Mouse (Mus musculus): Measurements from ENCODE around the gene Lrrc26. TPM values are rescaled to one million over a fixed set of nuclear protein-coding genes. Genes with fewer than 3 reads are reported as not detected.

Lrrc26 gene
- total and polyA plus RNA-seq, 2 experiments, result 0.07 TPM; not detected in 1

DNA sequence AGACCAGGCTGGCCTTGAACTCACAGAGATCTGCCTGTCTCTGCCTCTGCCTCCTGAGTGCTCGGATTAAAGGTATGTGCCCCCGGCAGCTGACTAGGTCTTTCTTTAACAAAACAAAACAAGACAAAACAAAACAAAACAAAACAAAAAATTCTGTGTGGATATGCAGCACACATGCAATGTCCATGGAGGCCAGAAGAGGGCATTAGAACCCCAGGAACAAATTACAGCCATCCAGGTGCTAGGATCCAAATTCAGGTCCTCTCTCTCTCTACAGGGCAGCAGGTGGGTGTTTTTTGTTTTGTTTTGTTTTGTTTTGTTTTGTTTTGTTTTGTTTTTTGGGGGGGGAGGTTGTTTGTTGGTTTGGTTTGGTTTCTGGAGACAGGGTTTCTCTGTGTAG, 30.8 kb upstream of the Lrrc26 start:
- Histone ChIP-seq H3K4me1 (ENCODE audit: control insufficient read depth, insufficient read depth, low read length) (peaks cover 14% of the 10 kb centered on the region), H3K27ac (replicated peaks; ENCODE audit: insufficient read depth, low read depth, low read length) (no peak overlapping the region), H3K4me3 (ENCODE audit: insufficient read depth, low read depth, low read length) (no peak overlapping the region), H3K9ac (ENCODE audit: low read depth, low read length) (no peak overlapping the region), H3K36me3 (ENCODE audit: control insufficient read depth, insufficient read depth, low read length) (no peaks in the 10 kb centered on the region), H3K27me3 (ENCODE audit: control insufficient read depth, insufficient read depth, low read length) (no peaks in the 10 kb centered on the region), H3K79me2 (ENCODE audit: control insufficient read depth, insufficient read depth, low read length) (peaks cover 11% of the 10 kb centered on the region; the same call in 1 of the 2 replicates)
- no peak for TF ChIP-seq POLR2A (IDR thresholded peaks at IDR 0.05; ENCODE audit: extremely low read depth, insufficient read depth, low read length)
- peak; percentile 39 for TF ChIP-seq CTCF (IDR thresholded peaks at IDR 0.05; ENCODE audit: low read depth, low read length)
- WGBS, result 76% methylated on average over 2 of the region's 2 CpGs
- no peak for DNase-seq (ENCODE audit: extremely low read depth, low read depth, low spot score)

DNA sequence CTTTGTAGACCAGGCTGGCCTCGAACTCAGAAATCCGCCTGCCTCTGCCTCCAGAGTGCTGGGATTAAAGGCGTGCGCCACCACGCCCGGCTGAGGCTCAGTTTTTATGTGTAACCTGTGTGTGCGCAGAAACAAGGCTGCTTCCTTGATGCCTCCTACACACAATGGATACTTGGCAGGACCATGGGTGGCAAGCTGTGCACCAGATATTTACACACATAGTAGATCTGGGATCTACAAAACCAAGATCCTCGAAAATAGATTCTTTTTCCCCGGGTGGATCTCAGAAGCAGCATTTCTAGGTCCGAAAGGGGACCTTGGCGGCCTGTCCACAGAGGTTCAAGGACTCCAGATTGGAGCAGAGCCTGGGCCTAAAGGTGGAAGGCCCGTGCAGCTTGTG, 27.8 kb upstream of the Lrrc26 start:
- H3K27ac ChIP-seq (replicated peaks; ENCODE audit: insufficient read depth, low read depth, low read length), result peak overlapping the region; percentile 49
- peak overlapping the region; percentile 63 for H3K9ac ChIP-seq (ENCODE audit: low read depth, low read length)
- peaks cover 15% of the 10 kb centered on the region for H3K4me1 ChIP-seq (ENCODE audit: control insufficient read depth, insufficient read depth, low read length)
- DNase-seq (ENCODE audit: extremely low read depth, low read depth, low spot score), result no peak
- no peak for TF ChIP-seq CTCF (IDR thresholded peaks at IDR 0.05; ENCODE audit: low read depth, low read length)
- no peak for TF ChIP-seq POLR2A (IDR thresholded peaks at IDR 0.05; ENCODE audit: extremely low read depth, insufficient read depth, low read length)
- H3K36me3 ChIP-seq (ENCODE audit: control insufficient read depth, insufficient read depth, low read length), result no peaks in the 10 kb centered on the region
- peaks cover 9% of the 10 kb centered on the region; the same call in 1 of the 2 replicates for H3K79me2 ChIP-seq (ENCODE audit: control insufficient read depth, insufficient read depth, low read length)
- no peaks in the 10 kb centered on the region for H3K27me3 ChIP-seq (ENCODE audit: control insufficient read depth, insufficient read depth, low read length)
- H3K4me3 ChIP-seq (ENCODE audit: insufficient read depth, low read depth, low read length), result peak overlapping the region; percentile 53
- WGBS, result 37% methylated on average over 12 of the region's 12 CpGs

DNA sequence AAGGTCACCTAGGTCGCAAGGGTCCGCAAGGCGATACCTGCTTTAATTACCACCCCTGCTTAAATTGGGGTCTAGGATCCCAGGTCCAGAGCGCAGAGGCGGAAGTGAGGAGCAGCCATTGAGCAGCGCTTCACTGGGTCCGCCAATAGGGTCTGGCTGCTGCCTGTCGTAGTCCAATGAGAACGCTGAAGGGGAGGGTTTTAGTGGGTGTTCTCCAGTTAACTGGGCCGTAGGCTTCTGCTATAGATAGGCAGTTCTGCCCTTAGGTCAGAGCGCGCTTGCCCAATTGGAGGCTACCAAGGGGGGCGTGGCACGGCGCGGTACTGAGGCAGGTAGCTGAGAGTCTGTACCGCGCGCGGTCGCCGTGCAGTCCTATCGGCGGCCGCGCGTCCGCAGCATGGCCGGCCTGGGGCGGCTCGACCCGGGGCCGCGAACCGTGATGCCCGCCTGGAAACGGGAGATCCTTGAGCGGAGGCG, 27.4 kb upstream of the Lrrc26 start, which contains the start of gene Tprn:
Gene Tprn (plus strand): TSS at position 328 of the 477 bp plus-strand sequence.
- Histone ChIP-seq H3K9ac (ENCODE audit: low read depth, low read length) (peak within 1 kb of the TSS; percentile 78), H3K27ac (replicated peaks; ENCODE audit: insufficient read depth, low read depth, low read length) (peak within 1 kb of the TSS; percentile 49), H3K27me3 (ENCODE audit: control insufficient read depth, insufficient read depth, low read length) (no peaks in the 10 kb centered on the region), H3K4me3 (ENCODE audit: insufficient read depth, low read depth, low read length) (peak within 1 kb of the TSS; percentile 79), H3K4me1 (ENCODE audit: control insufficient read depth, insufficient read depth, low read length) (peaks cover 17% of the 10 kb centered on the region), H3K79me2 (ENCODE audit: control insufficient read depth, insufficient read depth, low read length) (peaks cover 9% of the 10 kb centered on the region; the same call in 1 of the 2 replicates), H3K36me3 (ENCODE audit: control insufficient read depth, insufficient read depth, low read length) (no peaks in the 10 kb centered on the region)
- under 1% methylated on average over 39 of the region's 39 CpGs for WGBS
- DNase-seq (ENCODE audit: extremely low read depth, low read depth, low spot score), result peak; percentile 97
- TF ChIP-seq POLR2A (IDR thresholded peaks at IDR 0.05; ENCODE audit: extremely low read depth, insufficient read depth, low read length), result peak; percentile 72; the same call in 1 of the 2 replicates
- no peak for TF ChIP-seq CTCF (IDR thresholded peaks at IDR 0.05; ENCODE audit: low read depth, low read length)

DNA sequence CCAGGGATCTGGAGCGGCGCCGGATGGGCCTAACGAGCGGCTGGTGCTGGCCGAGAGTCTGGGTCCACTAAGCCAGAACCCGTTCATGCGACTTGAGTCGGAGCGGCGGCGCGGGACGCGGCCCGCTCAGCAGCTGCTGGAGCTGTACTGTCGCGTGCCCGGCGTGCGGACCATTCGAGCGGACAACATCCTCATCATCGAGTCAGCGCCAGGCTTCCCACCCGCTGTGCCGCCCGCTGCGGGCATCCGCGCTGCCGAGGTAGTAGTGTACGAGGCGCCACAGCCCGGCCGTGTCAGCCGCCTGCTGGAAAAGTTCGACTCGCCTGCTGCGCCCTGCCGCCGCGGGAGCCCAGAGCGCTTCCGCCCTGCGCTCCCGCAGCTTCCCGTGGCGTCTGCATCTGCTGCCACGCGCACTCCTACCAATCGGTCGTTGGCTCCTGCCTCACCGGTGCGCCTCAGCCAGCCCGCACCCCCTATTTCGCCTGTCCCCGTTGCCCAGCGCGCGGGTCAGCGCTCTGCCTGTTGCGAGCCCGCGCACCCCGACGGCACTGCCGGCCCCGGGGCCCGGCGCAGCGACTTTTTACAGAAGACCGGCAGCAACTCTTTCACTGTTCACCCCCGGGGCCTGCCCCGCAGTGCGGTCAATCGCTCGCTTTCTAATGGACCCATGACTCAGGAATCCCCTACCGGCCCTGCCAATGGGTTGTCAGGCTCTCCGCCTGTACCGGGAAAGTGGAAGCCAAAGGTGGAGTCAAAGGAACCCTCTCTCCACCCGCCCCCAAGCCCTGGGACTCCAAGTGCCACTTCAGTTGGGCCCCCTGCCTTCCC, 26.7 kb upstream of the Lrrc26 start:
- WGBS, result under 1% methylated on average over 82 of the region's 82 CpGs
- Histone ChIP-seq H3K4me3 (ENCODE audit: insufficient read depth, low read depth, low read length) (peak overlapping the region; percentile 79), H3K9ac (ENCODE audit: low read depth, low read length) (peak overlapping the region; percentile 78), H3K27me3 (ENCODE audit: control insufficient read depth, insufficient read depth, low read length) (no peaks in the 10 kb centered on the region), H3K36me3 (ENCODE audit: control insufficient read depth, insufficient read depth, low read length) (no peaks in the 10 kb centered on the region), H3K79me2 (ENCODE audit: control insufficient read depth, insufficient read depth, low read length) (peaks cover 9% of the 10 kb centered on the region; the same call in 1 of the 2 replicates), H3K27ac (replicated peaks; ENCODE audit: insufficient read depth, low read depth, low read length) (0 out of 2 replicates have a peak overlapping the region, but pooled peaks have one; percentile 3), H3K4me1 (ENCODE audit: control insufficient read depth, insufficient read depth, low read length) (peaks cover 17% of the 10 kb centered on the region)
- TF ChIP-seq POLR2A (IDR thresholded peaks at IDR 0.05; ENCODE audit: extremely low read depth, insufficient read depth, low read length), result no peak
- no peak for TF ChIP-seq CTCF (IDR thresholded peaks at IDR 0.05; ENCODE audit: low read depth, low read length)
- DNase-seq (ENCODE audit: extremely low read depth, low read depth, low spot score), result peak; percentile 21

DNA sequence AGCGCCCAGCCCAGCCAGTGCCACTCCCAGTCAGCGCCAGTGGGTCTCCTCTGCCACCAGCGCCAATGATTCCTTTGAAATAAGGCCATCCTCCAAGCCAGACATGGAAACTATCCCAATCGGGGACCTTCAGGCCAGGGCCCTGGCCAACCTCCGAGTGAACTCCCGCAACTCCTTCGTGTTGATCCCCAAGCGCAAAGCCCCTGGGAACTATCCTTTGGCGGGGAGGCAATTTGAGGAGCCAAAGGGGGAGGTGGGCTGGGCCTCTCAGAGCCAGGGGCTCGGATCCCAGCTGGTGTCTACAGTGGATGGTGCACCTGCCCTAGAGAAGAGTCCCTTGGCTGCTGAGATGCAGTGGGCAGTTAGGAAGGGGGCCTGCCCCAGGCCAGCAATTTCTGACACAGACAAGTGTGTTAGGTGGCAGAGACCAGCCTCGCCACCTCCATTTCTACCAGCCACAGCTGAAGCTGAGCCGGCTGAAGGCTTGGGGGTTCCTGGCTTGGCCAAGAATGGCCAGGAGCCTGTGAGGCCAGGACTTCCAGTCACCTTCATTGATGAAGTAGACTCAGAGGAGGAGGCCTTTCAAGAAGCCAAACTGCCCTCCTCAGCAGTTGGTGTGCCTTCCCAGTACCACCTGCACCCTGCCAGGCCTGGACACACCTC, 26.0 kb upstream of the Lrrc26 start:
- Histone ChIP-seq H3K27ac (replicated peaks; ENCODE audit: insufficient read depth, low read depth, low read length) (no peak overlapping the region), H3K27me3 (ENCODE audit: control insufficient read depth, insufficient read depth, low read length) (no peaks in the 10 kb centered on the region), H3K9ac (ENCODE audit: low read depth, low read length) (peak overlapping the region; percentile 78; the same call in 1 of the 2 replicates), H3K4me3 (ENCODE audit: insufficient read depth, low read depth, low read length) (peak overlapping the region; percentile 79; the same call in 1 of the 2 replicates), H3K36me3 (ENCODE audit: control insufficient read depth, insufficient read depth, low read length) (no peaks in the 10 kb centered on the region), H3K4me1 (ENCODE audit: control insufficient read depth, insufficient read depth, low read length) (peaks cover 17% of the 10 kb centered on the region), H3K79me2 (ENCODE audit: control insufficient read depth, insufficient read depth, low read length) (peaks cover 9% of the 10 kb centered on the region; the same call in 1 of the 2 replicates)
- WGBS, result 47% methylated on average over 12 of the region's 12 CpGs
- no peak for DNase-seq (ENCODE audit: extremely low read depth, low read depth, low spot score)
- TF ChIP-seq CTCF (IDR thresholded peaks at IDR 0.05; ENCODE audit: low read depth, low read length) (no peak), POLR2A (IDR thresholded peaks at IDR 0.05; ENCODE audit: extremely low read depth, insufficient read depth, low read length) (no peak)
